Mouse (Mus musculus) cerebellum, adult 2 months (tissue): ENCODE measurements around the gene Kpnb1. TPM values are rescaled to one million over a fixed set of nuclear protein-coding genes. Genes with fewer than 3 reads are reported as not detected.

Experiments
- DNase-seq, 2 experiments: peaks; one replicate each; pipeline ENCODE4 v3.0.0; 2021
- H3K27ac ChIP-seq: fragments of 200-500 bp; 2 replicates; pipeline ENCODE4 v1.5.1; 2012; ENCODE audit warnings: low read length, control low read depth, inconsistent platforms; ENCODE audit not compliant: insufficient read depth
- H3K27me3 ChIP-seq: fragments of 200-500 bp; 2 replicates; pipeline ENCODE4 v1.6.1; 2012; ENCODE audit warnings: inconsistent platforms, mild to moderate bottlenecking, low read length, moderate library complexity; ENCODE audit not compliant: control insufficient read depth, insufficient read depth
- H3K4me1 ChIP-seq: fragments of 200-500 bp; 2 replicates; pipeline ENCODE4 v1.6.1; 2011; ENCODE audit warnings: low read length; ENCODE audit not compliant: control insufficient read depth, insufficient read depth
- H3K4me3 ChIP-seq: fragments of 200-500 bp; replicated peaks from 2 replicates; pipeline ENCODE3; 2011; ENCODE audit warnings: mild to moderate bottlenecking, low read depth, low read length, control low read depth; ENCODE audit not compliant: insufficient read depth
- CTCF ChIP-seq: fragments of 200-500 bp; IDR thresholded peaks from 2 replicates; pipeline ENCODE4 v1.5.1; 2011; ENCODE audit warnings: low read depth, mild to moderate bottlenecking, control low read depth, low read length, moderate library complexity, borderline replicate concordance; ENCODE audit not compliant: insufficient read depth
- POLR2A ChIP-seq: fragments of 200-500 bp; IDR thresholded peaks from 2 replicates; pipeline ENCODE4 v1.6.1; 2011; ENCODE audit warnings: low read length, control low read depth, borderline replicate concordance; ENCODE audit not compliant: insufficient read depth
- WGBS: fragments of 180-500 bp; shearing (Covaris S2); methylation state at CpG from one replicate; pipeline ENCODE4 v1.1.7; 2018; 5-methylcytosine and 5-hydroxymethylcytosine counted together
- polyA plus RNA-seq: library from polyadenylated mRNA; depleted of rRNA; stranded (reverse); fragments of >200 nt; gene quantifications from 2 replicates; pipeline ENCODE4 v1.2.3, GENCODE M21; 2012

Gene Kpnb1
- polyA plus RNA-seq, 1 experiment, result 82.0 TPM

- Histone ChIP-seq H3K27ac (no peak overlapping the region), H3K4me1 (no peaks in the 10 kb centered on the region), H3K27me3 (no peaks in the 10 kb centered on the region), H3K4me3 (no peak overlapping the region)
- TF ChIP-seq CTCF, result no peak
- TF ChIP-seq POLR2A, result no peak
- WGBS, result 67% methylated on average over 5 of the region's 5 CpGs
- no peak for DNase-seq
Measured at GRCm38 (mm10) chr11:97184875-97185274, 2.8 kb downstream of the Kpnb1 start.

- no peak for DNase-seq
- Histone ChIP-seq H3K4me1 (no peaks in the 10 kb centered on the region), H3K4me3 (no peak overlapping the region), H3K27me3 (no peaks in the 10 kb centered on the region), H3K27ac (no peak overlapping the region)
- TF ChIP-seq POLR2A (no peak), CTCF (no peak)
- WGBS, result 83% methylated on average over 3 of the region's 3 CpGs
Measured at GRCm38 (mm10) chr11:97182446-97182845, 5.2 kb downstream of the Kpnb1 start.

- H3K4me1 ChIP-seq, result peaks cover 2% of the 10 kb centered on the region; the same call in 1 of the 2 replicates
- no peak overlapping the region for H3K4me3 ChIP-seq
- 84% methylated on average over 5 of the region's 5 CpGs for WGBS
- no peak for DNase-seq
- no peak overlapping the region for H3K27ac ChIP-seq
- H3K27me3 ChIP-seq, result no peaks in the 10 kb centered on the region
- TF ChIP-seq POLR2A (no peak), CTCF (no peak)
Measured at GRCm38 (mm10) chr11:97181061-97181460, 6.6 kb downstream of the Kpnb1 start.

GRCm38 (mm10) chr11:97178198-97178597, 9.5 kb downstream of the Kpnb1 start:
- 97% methylated on average over 2 of the region's 2 CpGs for WGBS
- peaks cover 9% of the 10 kb centered on the region; the same call in 1 of the 2 replicates for H3K4me1 ChIP-seq

GRCm38 (mm10) chr11:97176851-97177250, 10.8 kb downstream of the Kpnb1 start:
- WGBS, result 30% methylated on average over 3 of the region's 3 CpGs
- TF ChIP-seq POLR2A (no peak), CTCF (peak; percentile 53; the same call in 1 of the 2 replicates)
- peaks cover 9% of the 10 kb centered on the region; the same call in 1 of the 2 replicates for H3K4me1 ChIP-seq
- DNase-seq, result peak; percentile 42 to 65
- no peak overlapping the region for H3K4me3 ChIP-seq
- H3K27ac ChIP-seq, result no peak overlapping the region
- no peaks in the 10 kb centered on the region for H3K27me3 ChIP-seq

More at GRCm38 (mm10) chr11:97178198-97178597, 9.5 kb downstream of the Kpnb1 start:
- Histone ChIP-seq H3K27me3 (no peaks in the 10 kb centered on the region), H3K4me3 (no peak overlapping the region), H3K27ac (no peak overlapping the region)
- TF ChIP-seq POLR2A (no peak), CTCF (no peak)
- no peak for DNase-seq

- Histone ChIP-seq H3K27ac (0 out of 2 replicates have a peak overlapping the region, but pooled peaks have one; percentile 7), H3K27me3 (no peaks in the 10 kb centered on the region), H3K4me3 (no peak overlapping the region), H3K4me1 (peaks cover 9% of the 10 kb centered on the region)
- TF ChIP-seq CTCF, result peak; percentile 33; the same call in 1 of the 2 replicates
- TF ChIP-seq POLR2A, result no peak
- WGBS, result 50% methylated on average over 7 of the region's 7 CpGs
- DNase-seq, result peak; percentile 63 to 74
Measured at GRCm38 (mm10) chr11:97175499-97175898, 12.2 kb downstream of the Kpnb1 start.

GRCm38 (mm10) chr11:97160341-97160740, 27.3 kb downstream of the Kpnb1 start:
- Histone ChIP-seq H3K27ac (no peak overlapping the region), H3K4me3 (no peak overlapping the region), H3K27me3 (no peaks in the 10 kb centered on the region), H3K4me1 (no peaks in the 10 kb centered on the region)
- TF ChIP-seq POLR2A (no peak), CTCF (no peak)
- DNase-seq, result no peak
- WGBS, result 66% methylated on average over 6 of the region's 6 CpGs

GRCm38 (mm10) chr11:97156999-97157398, 30.7 kb downstream of the Kpnb1 start:
- Histone ChIP-seq H3K4me3 (no peak overlapping the region), H3K27ac (no peak overlapping the region), H3K27me3 (no peaks in the 10 kb centered on the region), H3K4me1 (peaks cover 9% of the 10 kb centered on the region)
- no peak for TF ChIP-seq POLR2A
- no peak for TF ChIP-seq CTCF
- no peak for DNase-seq
- WGBS, result 63% methylated on average over 7 of the region's 7 CpGs
